Mouse (Mus musculus) cerebellum, adult 2 months (tissue): ENCODE measurements around the gene Rrnad1. TPM values are rescaled to one million over a fixed set of nuclear protein-coding genes. Genes with fewer than 3 reads are reported as not detected.

Source experiments
- DNase-seq, 2 experiments: peaks; one replicate each; pipeline ENCODE4 v3.0.0; 2021
- H3K27ac ChIP-seq: fragments of 200-500 bp; 2 replicates; pipeline ENCODE4 v1.5.1; 2012; ENCODE audit warnings: low read length, control low read depth, inconsistent platforms; ENCODE audit not compliant: insufficient read depth
- H3K27me3 ChIP-seq: fragments of 200-500 bp; 2 replicates; pipeline ENCODE4 v1.6.1; 2012; ENCODE audit warnings: inconsistent platforms, mild to moderate bottlenecking, low read length, moderate library complexity; ENCODE audit not compliant: control insufficient read depth, insufficient read depth
- H3K4me1 ChIP-seq: fragments of 200-500 bp; 2 replicates; pipeline ENCODE4 v1.6.1; 2011; ENCODE audit warnings: low read length; ENCODE audit not compliant: control insufficient read depth, insufficient read depth
- H3K4me3 ChIP-seq: fragments of 200-500 bp; replicated peaks from 2 replicates; pipeline ENCODE3; 2011; ENCODE audit warnings: mild to moderate bottlenecking, low read depth, low read length, control low read depth; ENCODE audit not compliant: insufficient read depth
- CTCF ChIP-seq: fragments of 200-500 bp; IDR thresholded peaks from 2 replicates; pipeline ENCODE4 v1.5.1; 2011; ENCODE audit warnings: low read depth, mild to moderate bottlenecking, control low read depth, low read length, moderate library complexity, borderline replicate concordance; ENCODE audit not compliant: insufficient read depth
- POLR2A ChIP-seq: fragments of 200-500 bp; IDR thresholded peaks from 2 replicates; pipeline ENCODE4 v1.6.1; 2011; ENCODE audit warnings: low read length, control low read depth, borderline replicate concordance; ENCODE audit not compliant: insufficient read depth
- WGBS: fragments of 180-500 bp; shearing (Covaris S2); methylation state at CpG from one replicate; pipeline ENCODE4 v1.1.7; 2018; 5-methylcytosine and 5-hydroxymethylcytosine counted together
- polyA plus RNA-seq: library from polyadenylated mRNA; depleted of rRNA; stranded (reverse); fragments of >200 nt; gene quantifications from 2 replicates; pipeline ENCODE4 v1.2.3, GENCODE M21; 2012

Gene Rrnad1
- polyA plus RNA-seq, 1 experiment: 46.8 TPM

DNA sequence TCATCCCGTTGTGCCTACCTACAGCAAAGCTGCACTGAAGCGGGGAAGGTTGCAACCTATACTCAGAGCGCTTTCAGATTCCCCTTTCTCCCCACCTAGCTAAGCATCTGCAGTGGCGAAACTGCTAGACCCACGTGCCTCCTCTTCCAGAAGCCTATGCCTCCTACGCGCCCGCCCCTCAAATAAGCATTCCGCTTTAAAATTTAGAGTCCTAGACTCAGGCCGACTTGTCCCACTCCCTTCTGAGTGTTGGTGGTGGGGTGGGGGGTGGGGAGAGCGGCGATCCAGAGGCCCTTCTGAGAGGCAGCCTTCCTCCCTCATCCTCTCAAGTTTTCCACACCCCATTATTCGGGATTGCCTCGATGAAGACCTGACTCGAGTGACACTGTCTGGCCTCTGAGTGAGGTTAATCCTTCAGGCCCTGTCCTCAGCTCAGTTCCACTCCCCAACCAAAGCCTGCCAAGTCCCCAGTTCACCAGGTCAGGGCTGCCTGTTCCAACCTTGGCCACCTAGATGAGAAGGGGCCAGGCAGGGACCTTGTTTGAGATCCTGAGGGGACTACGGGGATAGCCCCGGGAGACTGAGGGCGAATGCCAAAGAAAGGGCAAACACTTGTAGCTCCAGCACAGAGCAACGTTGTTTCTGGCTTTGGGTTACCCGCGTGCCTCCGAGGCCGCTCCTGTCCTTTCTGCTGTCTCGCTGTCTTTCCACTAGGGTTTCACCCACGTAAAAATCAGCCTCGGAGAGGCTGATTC, 16.7 kb upstream of the Rrnad1 start:
- TF ChIP-seq CTCF: no peak
- TF ChIP-seq POLR2A: no peak
- no peaks in the 10 kb centered on the region; the same call in 1 of the 2 replicates for H3K4me1 ChIP-seq
- H3K27me3 ChIP-seq: peaks cover 7% of the 10 kb centered on the region; the same call in 1 of the 2 replicates
- DNase-seq: no peak
- H3K4me3 ChIP-seq: no peak overlapping the region
- 19% methylated on average over 26 of the region's 26 CpGs for WGBS
- no peak overlapping the region for H3K27ac ChIP-seq

DNA sequence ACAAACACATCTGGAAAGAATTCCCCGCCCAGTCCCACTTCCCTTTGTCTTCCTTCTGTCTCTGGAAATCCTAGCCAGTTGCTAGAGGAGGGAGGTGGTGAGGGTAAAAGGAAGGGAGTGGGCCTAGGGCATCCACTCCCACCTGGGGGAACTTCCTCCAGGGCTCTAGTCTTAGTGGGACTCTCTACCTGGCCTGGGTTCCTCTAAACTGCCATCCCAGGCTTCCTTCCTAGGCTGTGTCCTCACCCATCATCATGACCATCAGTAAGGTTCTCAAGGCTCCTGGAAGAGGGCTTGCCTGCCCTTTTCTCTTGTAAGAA, 16.0 kb upstream of the Rrnad1 start:
- 86% methylated on average over 1 of the region's 1 CpGs for WGBS
- Histone ChIP-seq H3K4me3 (no peak overlapping the region), H3K4me1 (no peaks in the 10 kb centered on the region; the same call in 1 of the 2 replicates), H3K27ac (no peak overlapping the region), H3K27me3 (peaks cover 7% of the 10 kb centered on the region; the same call in 1 of the 2 replicates)
- TF ChIP-seq CTCF: no peak
- no peak for TF ChIP-seq POLR2A
- DNase-seq: no peak

DNA sequence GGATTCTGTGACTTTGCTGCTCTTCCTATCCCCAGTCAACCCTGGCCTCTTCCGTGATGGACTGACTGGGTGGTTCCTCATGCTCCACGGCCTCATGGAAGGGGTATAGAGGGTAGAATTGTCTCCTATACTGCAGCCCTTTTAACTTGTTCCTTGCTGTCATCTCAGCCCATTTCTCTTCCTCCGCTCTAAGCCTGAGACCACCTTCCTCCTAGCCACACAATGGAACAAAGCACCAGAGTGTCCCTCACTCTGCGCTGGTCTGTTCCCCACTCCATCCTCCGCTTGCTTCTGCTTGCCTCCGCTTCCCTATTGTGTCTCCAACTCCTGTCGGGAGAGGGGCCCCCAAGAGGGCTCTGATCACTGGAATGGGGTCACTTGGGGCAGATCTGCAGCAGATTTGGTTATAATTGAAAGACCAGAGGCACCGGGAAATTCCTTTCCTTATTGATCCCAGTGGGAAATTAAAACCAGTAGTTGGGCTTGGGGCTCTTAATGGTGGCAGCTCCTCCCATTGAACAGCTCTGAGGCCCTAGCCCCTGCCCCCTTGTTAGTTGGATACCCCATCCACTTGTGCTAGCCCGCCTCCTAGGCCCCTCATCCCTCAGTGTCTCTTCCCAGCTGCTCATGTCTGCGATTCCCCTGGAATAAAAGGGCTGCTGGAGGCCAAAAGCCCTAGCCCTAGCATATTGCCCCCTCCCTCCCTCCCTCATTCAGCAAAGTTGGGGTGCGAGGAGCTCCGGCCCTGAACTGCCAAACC, 15.4 kb upstream of the Rrnad1 start:
- no peak for DNase-seq
- 51% methylated on average over 12 of the region's 12 CpGs for WGBS
- no peak overlapping the region for H3K27ac ChIP-seq
- no peak overlapping the region for H3K4me3 ChIP-seq
- TF ChIP-seq CTCF (no peak), POLR2A (no peak)
- no peaks in the 10 kb centered on the region; the same call in 1 of the 2 replicates for H3K4me1 ChIP-seq
- H3K27me3 ChIP-seq: peaks cover 7% of the 10 kb centered on the region; the same call in 1 of the 2 replicates

DNA sequence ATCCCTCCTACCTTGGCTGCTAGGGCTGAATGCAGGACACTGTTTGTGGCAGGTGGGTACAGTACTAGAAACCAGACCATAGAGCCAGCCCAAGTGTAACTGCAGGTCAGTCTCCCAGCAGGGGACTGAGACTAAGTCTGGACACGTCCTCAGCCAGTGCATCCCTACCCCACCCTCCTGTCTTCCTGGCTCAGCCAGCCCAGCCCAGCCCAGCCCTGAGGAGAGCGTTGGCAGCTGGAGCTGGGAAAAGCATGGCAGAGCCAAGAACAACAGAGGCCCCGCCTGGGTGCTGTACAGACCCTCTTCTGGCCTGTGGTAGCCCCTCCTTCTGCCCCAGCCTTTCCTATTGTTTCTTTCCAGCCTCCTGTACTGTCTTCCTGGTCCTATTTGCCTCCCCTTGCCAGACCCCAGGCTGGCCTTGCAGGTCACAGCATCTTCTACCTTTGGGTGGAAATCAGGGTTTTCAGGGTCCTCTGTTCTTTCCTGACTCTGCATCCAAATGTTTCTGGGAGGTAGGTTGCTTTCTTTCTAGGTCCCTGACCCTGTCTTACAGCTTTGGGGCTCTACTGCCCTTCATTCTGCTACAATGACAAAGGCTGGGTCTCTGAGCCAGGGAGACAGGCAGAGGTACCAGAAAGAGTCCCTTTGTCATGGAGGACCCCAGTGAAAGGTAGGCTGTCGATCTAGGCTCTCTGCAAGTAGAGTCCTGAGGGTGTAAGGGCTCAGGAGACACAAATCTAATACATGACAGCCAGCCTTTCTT, 14.5 kb upstream of the Rrnad1 start:
- Histone ChIP-seq H3K4me1 (no peaks in the 10 kb centered on the region; the same call in 1 of the 2 replicates), H3K4me3 (no peak overlapping the region), H3K27ac (no peak overlapping the region), H3K27me3 (peaks cover 7% of the 10 kb centered on the region; the same call in 1 of the 2 replicates)
- TF ChIP-seq POLR2A: no peak
- no peak for TF ChIP-seq CTCF
- no peak for DNase-seq
- WGBS: 6% methylated on average over 4 of the region's 4 CpGs

DNA sequence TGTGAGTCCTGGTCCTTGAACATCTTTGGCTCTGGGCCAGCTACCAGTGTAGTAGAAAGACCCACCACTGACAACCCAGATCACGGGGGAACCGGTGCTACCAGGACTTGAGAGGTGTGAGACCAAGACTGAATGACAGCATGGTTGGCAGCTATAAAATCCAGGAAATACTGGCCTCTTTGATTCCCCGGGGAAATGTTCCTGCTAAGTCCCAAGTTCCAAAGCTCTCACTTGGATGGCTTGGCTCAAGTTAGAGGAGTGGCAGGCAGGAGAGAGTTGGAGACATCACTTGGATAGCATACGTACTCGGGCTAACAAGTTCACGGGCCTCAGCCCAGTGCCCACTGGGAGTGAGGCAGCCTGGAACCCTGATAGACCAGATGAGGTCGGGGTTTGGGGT, 13.1 kb upstream of the Rrnad1 start:
- DNase-seq: no peak
- Histone ChIP-seq H3K27ac (no peak overlapping the region), H3K4me3 (no peak overlapping the region), H3K27me3 (peaks cover 2% of the 10 kb centered on the region; the same call in 1 of the 2 replicates), H3K4me1 (no peaks in the 10 kb centered on the region; the same call in 1 of the 2 replicates)
- TF ChIP-seq CTCF: no peak
- no peak for TF ChIP-seq POLR2A
- 42% methylated on average over 7 of the region's 7 CpGs for WGBS

DNA sequence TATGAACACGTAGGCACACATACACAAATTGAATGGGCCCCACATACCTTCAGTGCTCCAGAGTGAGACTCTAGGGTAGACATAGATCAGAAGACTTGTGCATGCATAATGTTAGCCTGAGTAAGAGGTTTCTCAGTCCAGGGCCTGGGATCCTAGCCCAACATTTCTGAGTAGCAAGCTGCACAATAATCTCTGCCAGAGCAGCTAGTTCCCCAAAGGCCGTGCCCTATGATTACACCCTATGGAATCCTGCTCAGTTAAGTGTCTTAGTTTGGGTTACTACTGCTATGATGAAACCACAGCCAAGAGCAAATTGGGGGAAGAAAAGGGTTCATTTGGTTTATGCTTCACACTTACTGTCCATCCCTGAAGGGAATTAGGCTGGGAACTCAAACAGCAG, 12.0 kb upstream of the Rrnad1 start:
- DNase-seq: no peak
- Histone ChIP-seq H3K4me1 (no peaks in the 10 kb centered on the region; the same call in 1 of the 2 replicates), H3K27ac (no peak overlapping the region), H3K4me3 (no peak overlapping the region), H3K27me3 (no peaks in the 10 kb centered on the region; the same call in 1 of the 2 replicates)
- 81% methylated on average over 2 of the region's 2 CpGs for WGBS
- no peak for TF ChIP-seq POLR2A
- no peak for TF ChIP-seq CTCF

DNA sequence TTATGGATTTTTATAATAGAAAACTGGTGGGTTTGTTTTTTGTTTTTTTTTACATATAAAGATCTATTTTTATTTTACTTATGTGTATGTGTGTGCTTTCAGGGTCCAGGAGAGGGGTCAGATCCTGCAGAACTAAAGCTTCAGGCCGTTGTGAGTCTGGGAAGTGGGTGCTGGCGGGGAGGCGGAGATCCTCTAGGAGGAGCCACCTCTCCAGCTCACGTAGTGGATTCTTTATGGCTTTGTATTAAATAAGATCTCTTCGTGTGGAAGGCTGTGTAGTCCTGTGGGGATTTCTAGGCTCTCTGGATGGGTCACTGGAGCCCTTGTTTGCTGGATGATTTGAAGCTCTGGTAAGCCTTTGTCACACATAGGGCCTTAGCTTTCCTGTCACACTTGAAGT, 10.1 kb upstream of the Rrnad1 start:
- no peak overlapping the region for H3K4me3 ChIP-seq
- 60% methylated on average over 5 of the region's 5 CpGs for WGBS
- H3K27me3 ChIP-seq: no peaks in the 10 kb centered on the region
- no peak for DNase-seq
- H3K27ac ChIP-seq: no peak overlapping the region
- TF ChIP-seq POLR2A (no peak), CTCF (no peak)
- peaks cover 3% of the 10 kb centered on the region; the same call in 1 of the 2 replicates for H3K4me1 ChIP-seq
